Mouse (Mus musculus): Measurements from ENCODE around the gene Sbsn.
"Not testable (repeated sequence)": the region's sequence is repeated elsewhere in the genome, so short reads cannot be mapped to it uniquely, and the experiment has no call there.

Gene Sbsn

DNA sequence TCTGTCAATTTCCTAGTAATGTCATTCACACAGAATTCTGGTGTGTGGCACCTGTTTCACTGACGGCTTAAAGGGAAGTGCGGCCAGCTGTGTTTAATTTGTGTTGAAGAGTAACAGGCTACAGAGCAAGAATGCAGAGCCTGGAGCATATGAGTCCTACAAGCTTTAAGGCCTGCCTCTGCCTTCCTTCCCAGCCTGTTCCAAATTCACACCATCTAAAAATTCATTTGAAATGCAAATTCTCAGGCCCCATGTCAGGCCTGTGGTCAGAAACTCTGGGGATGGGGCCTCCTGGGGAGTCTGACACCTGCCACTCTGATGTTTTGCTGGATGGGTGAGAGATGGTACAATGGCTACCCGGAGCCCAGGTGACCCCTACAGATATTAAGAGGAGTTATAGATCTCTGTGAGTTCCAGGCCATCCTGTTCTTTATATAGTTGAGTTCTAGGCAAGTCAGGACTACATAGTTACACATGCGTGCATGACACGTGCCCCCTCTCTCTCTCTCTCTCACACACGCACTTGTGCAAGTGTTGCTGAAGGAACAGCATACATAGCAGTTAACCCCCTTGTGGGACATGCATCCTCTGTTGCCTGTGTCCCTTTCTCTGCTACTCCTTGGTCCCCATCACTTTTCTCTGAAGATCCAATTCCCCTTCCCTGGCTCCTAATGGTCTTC, 27.9 kb upstream of the Sbsn start:
- H3K9me3 ChIP-seq (ENCODE audit: low read length) = no peaks in the 10 kb centered on the region
- H3K4me1 ChIP-seq (replicated peaks; ENCODE audit: low read depth, low read length) = peaks cover 27% of the 10 kb centered on the region
- peaks cover 30% of the 10 kb centered on the region for H3K36me3 ChIP-seq (ENCODE audit: insufficient read depth, low read length)
- H3K27me3 ChIP-seq (ENCODE audit: insufficient read depth, low read length) = peaks cover 16% of the 10 kb centered on the region
- TF ChIP-seq CTCF (conservative IDR thresholded peaks at IDR 0.05; ENCODE audit: low read length) = no peak
- no peak for TF ChIP-seq POU5F1 (IDR thresholded peaks at IDR 0.05; ENCODE audit: borderline replicate concordance, low read length)
- TF ChIP-seq NANOG (IDR thresholded peaks at IDR 0.05; ENCODE audit: borderline replicate concordance, low read length) = no peak
- no peak overlapping the region for H3K4me3 ChIP-seq (replicated peaks; ENCODE audit: low read length)

DNA sequence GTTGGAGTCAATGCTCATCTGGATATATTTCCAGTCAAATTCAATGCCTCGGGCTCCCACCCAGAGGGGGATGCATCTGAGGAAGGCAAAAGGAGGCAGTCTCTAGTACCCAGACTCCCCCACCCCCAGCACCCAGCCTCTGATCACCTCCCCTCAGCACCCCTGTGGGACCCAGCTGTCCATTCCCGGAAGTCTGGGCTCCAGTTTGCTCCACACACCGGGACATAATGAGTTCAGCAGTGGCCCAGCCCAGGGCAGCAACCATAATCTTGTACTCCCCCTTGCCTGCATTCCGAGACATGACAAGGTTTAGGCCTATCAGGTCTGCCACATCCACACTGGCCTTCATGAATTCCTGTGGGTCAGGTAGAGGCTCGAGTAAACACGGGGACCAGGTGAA, 23.1 kb upstream of the Sbsn start:
- H3K4me3 ChIP-seq (replicated peaks; ENCODE audit: low read length) = peak overlapping the region; percentile 89
- TF ChIP-seq NANOG (IDR thresholded peaks at IDR 0.05; ENCODE audit: borderline replicate concordance, low read length) (no peak), POU5F1 (IDR thresholded peaks at IDR 0.05; ENCODE audit: borderline replicate concordance, low read length) (no peak), CTCF (conservative IDR thresholded peaks at IDR 0.05; ENCODE audit: low read length) (no peak)

DNA sequence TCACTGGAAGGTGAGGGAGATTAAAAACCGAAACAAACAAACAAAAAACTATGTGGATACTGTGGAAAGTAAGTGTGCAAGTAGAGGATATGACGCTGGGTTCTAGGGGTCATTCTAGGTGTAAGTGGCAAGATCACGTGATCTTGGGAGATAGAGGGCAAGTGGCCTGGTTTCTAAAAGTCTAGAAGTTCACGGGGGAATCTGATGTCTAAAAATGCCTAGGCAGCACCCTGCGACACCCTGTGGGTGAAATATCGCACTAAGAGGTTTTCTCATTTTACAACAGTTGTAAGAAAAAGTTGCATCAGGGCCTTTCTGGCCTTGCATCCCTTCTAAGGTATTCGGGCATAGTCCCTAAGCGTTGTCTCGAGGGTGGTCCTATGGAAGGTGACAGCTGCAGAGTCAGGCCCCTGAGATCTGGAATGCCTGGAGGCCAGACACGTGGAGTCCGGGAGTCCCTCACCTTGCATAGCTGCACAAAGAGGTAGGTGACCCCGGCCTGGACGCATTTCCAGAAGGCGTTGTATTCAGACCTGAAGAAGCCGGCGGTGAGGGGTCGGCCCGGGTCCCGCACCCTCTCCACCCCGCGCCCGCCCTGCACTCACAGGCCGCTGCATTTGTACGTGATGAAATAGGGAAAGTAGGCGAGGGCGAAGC, 22.4 kb upstream of the Sbsn start:
- TF ChIP-seq NANOG (IDR thresholded peaks at IDR 0.05; ENCODE audit: borderline replicate concordance, low read length) = no peak
- no peak for TF ChIP-seq CTCF (conservative IDR thresholded peaks at IDR 0.05; ENCODE audit: low read length)
- TF ChIP-seq POU5F1 (IDR thresholded peaks at IDR 0.05; ENCODE audit: borderline replicate concordance, low read length) = no peak
- Histone ChIP-seq H3K4me3 (replicated peaks; ENCODE audit: low read length) (peak overlapping the region; percentile 89), H3K4me1 (replicated peaks; ENCODE audit: low read depth, low read length) (peaks cover 41% of the 10 kb centered on the region), H3K9me3 (ENCODE audit: low read length) (no peaks in the 10 kb centered on the region), H3K27me3 (ENCODE audit: insufficient read depth, low read length) (no peaks in the 10 kb centered on the region), H3K36me3 (ENCODE audit: insufficient read depth, low read length) (peaks cover 63% of the 10 kb centered on the region)

More for the DNA sequence above, 23.1 kb upstream of the Sbsn start:
- Histone ChIP-seq H3K36me3 (ENCODE audit: insufficient read depth, low read length) (peaks cover 57% of the 10 kb centered on the region), H3K9me3 (ENCODE audit: low read length) (no peaks in the 10 kb centered on the region), H3K27me3 (ENCODE audit: insufficient read depth, low read length) (no peaks in the 10 kb centered on the region), H3K4me1 (replicated peaks; ENCODE audit: low read depth, low read length) (peaks cover 41% of the 10 kb centered on the region)

DNA sequence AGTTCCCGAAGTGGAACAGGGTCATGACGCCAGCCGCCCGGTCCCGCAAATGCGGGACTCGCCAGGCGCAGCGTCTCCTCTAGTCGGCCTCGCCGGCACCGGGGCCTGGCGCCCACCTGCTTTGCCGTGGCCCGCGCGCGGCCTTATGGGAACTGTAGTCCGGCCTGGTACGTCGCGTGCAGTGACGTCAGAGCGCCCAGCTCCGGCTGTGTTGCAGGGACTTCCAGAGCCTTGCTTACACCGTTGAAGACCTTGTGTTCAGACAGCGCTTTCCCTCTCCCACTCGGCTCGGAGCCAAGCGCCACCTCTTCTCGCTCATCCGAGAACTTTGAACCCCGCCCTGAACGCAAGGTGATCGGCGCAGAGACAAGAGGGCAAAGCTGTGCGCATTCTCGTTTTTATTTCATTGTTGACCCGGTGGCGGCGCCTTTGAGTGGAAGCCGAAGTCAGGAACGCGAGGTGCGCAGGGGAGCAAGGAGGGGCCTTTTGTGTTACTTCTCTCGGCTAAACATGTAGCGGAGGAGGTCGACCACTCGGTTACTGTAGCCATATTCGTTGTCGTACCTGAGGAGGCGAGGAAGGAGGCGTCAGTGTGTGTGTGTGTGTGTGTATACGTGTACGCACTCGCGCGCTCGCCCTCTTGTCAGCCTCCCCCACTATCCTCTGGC, 21.7 kb upstream of the Sbsn start, which contains the start of gene Tmem147:
Gene Tmem147 (minus strand): TSS at position 145 of the 668 bp plus-strand sequence.
- Histone ChIP-seq H3K27me3 (ENCODE audit: insufficient read depth, low read length) (no peaks in the 10 kb centered on the region), H3K4me1 (replicated peaks; ENCODE audit: low read depth, low read length) (peaks cover 38% of the 10 kb centered on the region), H3K9me3 (ENCODE audit: low read length) (no peaks in the 10 kb centered on the region), H3K4me3 (replicated peaks; ENCODE audit: low read length) (peak within 1 kb of the TSS; percentile 89), H3K36me3 (ENCODE audit: insufficient read depth, low read length) (peaks cover 70% of the 10 kb centered on the region)
- no peak for TF ChIP-seq POU5F1 (IDR thresholded peaks at IDR 0.05; ENCODE audit: borderline replicate concordance, low read length)
- no peak for TF ChIP-seq CTCF (conservative IDR thresholded peaks at IDR 0.05; ENCODE audit: low read length)
- TF ChIP-seq NANOG (IDR thresholded peaks at IDR 0.05; ENCODE audit: borderline replicate concordance, low read length) = no peak

DNA sequence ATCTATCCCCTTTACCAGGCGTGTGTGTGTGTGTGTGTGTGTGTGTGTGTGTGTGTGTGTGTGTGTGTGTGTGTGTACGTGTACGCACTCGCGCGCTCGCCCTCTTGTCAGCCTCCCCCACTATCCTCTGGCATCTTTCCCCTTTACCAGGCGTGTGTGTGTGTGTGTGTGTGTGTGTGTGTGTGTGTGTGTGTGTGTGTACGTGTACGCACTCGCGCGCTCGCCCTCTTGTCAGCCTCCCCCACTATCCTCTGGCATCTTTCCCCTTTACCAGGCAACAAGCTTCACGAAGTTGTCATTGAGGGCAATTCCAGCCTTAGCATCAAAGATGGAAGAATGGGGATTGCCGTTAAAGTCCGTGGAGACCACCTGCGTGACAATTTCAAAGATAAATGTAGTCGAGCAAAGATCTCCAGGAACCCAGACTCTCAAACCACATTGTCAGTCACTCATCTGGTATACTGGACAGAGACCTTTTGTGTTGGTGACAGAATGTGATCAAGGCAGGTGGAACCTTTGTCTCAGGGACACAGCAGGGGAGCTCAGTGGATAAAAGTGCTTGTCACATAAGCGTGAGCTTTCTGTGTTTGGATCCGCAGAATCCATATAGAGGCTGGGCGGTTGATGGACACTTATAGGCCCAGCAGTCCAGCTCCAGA, 21.1 kb upstream of the Sbsn start:
- peaks cover 33% of the 10 kb centered on the region for H3K4me1 ChIP-seq (replicated peaks; ENCODE audit: low read depth, low read length)
- peak overlapping the region; percentile 89 for H3K4me3 ChIP-seq (replicated peaks; ENCODE audit: low read length)
- H3K27me3 ChIP-seq (ENCODE audit: insufficient read depth, low read length); H3K9me3 ChIP-seq (ENCODE audit: low read length): not testable (repeated sequence)
- peaks cover 72% of the 10 kb centered on the region for H3K36me3 ChIP-seq (ENCODE audit: insufficient read depth, low read length)

DNA sequence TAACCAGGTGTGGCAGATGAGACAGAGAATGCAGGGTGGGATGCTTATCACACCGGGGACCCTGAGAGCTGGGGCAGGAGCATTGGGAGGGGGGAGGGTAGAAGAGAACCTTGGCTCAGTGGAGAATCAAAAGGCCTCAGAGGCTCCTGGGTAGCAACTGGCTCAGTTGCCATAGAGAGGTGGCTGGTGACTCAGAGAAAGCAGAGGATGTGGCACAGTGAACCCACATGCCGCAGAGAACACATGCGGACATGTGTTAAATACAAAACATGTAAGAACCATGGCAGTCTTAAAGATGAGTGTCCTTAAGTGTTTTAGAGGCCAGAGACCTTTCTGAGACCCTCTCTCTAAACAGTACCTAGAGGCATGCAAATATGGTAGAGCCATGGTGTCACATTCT, 15.1 kb upstream of the Sbsn start:
- Histone ChIP-seq H3K36me3 (ENCODE audit: insufficient read depth, low read length) (peaks cover 57% of the 10 kb centered on the region), H3K4me1 (replicated peaks; ENCODE audit: low read depth, low read length) (peaks cover 9% of the 10 kb centered on the region; the same call in 1 of the 2 replicates), H3K9me3 (ENCODE audit: low read length) (no peaks in the 10 kb centered on the region), H3K4me3 (replicated peaks; ENCODE audit: low read length) (no peak overlapping the region), H3K27me3 (ENCODE audit: insufficient read depth, low read length) (no peaks in the 10 kb centered on the region)
- peak; percentile 27; the same call in 1 of the 2 replicates for TF ChIP-seq CTCF (conservative IDR thresholded peaks at IDR 0.05; ENCODE audit: low read length)
- TF ChIP-seq POU5F1 (IDR thresholded peaks at IDR 0.05; ENCODE audit: borderline replicate concordance, low read length) = no peak

DNA sequence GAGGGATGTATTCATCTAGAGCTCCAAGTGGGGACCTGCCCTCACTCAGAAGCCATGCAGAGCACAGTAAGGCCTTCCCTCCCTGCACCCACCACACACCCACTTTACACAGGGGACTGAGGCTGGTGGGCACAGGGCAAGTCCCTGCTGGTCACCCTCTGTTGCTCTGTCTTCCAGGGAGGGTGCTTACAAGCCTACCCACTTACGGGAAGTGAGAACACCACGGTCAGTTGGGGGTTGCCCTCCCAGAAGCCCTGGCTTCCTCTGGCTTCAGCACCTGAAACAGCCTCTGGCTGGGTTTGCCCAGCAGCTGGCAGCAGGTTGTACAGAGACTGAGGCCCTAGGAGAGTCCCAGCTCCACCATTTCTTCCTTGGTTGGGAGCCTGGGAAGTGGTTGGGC, 8.7 kb upstream of the Sbsn start:
- not testable (repeated sequence) for H3K4me1 ChIP-seq (replicated peaks; ENCODE audit: low read depth, low read length); H3K27me3 ChIP-seq (ENCODE audit: insufficient read depth, low read length); H3K36me3 ChIP-seq (ENCODE audit: insufficient read depth, low read length); H3K9me3 ChIP-seq (ENCODE audit: low read length); H3K4me3 ChIP-seq (replicated peaks; ENCODE audit: low read length)

DNA sequence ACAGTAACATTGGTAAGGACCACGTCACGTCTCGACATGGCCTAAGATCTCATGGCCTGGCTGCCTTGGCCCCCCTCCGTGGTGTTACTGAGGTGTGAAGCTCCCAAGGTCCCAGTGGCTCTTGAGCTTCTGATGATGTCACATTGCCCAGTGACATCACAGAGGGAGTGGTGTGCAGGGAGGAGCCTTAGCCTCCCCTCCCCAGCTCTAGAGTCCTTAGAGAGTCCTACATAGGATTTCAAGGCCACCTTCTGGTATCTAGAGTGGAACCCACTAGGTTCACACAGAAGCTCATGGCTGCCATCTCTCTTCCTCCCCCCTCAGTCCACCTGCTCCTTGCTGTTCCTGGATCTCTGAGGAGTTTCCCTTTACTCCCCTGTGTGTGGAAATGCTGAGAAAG, 7.7 kb upstream of the Sbsn start, which contains the start of gene Gapdhs:
Gene Gapdhs (minus strand): TSS at position 65 of the 400 bp plus-strand sequence.
- not testable (repeated sequence) for H3K27me3 ChIP-seq (ENCODE audit: insufficient read depth, low read length); H3K9me3 ChIP-seq (ENCODE audit: low read length); H3K4me1 ChIP-seq (replicated peaks; ENCODE audit: low read depth, low read length); H3K4me3 ChIP-seq (replicated peaks; ENCODE audit: low read length); H3K36me3 ChIP-seq (ENCODE audit: insufficient read depth, low read length)

Measured in E14TG2a.4 (cell line).